Mouse (Mus musculus): ENCODE results near the gene Higd1b.

The Higd1b gene

DNA sequence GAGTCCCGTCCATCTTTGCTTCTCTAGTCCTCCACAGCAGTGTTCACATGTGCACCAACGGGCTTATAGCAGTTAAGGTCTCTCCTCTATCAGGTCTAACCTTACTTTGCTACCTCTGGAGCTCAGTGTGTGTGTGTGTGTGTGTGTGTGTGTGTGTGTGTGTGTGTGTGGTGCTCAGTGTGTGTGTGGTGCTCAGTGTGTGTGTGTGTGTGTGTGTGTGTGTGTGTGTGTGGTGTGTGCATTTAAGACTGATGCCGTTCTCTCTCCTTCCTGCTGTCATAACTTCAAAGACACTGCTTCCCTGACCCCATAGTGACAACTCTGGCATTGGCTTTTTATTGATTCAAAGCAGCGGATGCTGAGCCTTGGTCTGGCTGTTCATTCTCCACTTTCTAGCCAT lies at the start of gene Higd1b:
TSS of gene Higd1b (plus strand) at position 301 of the 400 bp plus-strand sequence.
- DNase-seq (ENCODE audit: low read depth): no peak

DNA sequence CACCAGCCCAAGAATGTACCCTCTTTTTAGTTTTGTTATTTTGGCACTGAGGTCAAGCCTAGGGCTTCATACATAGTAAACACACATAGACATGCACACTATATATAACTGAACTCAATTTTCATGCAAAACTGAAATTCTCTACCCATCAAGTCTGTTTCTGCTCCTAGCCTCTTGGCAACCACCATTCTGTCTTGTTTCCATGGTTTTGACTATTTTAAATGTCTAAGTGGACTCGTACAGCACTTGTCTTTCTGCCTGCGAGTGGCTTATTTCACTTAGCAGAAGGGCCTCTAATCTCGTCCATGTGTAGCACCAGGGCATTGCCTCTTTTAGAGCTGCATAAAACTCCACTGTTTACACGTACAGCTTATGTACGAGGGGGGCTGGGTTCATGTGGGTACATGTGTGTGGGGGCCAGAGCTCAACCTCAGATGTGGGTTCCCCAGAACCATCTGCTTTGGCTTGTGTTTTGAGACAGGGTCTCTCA lies 47.9 kb upstream of the Higd1b start:
- no peak for DNase-seq (ENCODE audit: low read depth)

DNA sequence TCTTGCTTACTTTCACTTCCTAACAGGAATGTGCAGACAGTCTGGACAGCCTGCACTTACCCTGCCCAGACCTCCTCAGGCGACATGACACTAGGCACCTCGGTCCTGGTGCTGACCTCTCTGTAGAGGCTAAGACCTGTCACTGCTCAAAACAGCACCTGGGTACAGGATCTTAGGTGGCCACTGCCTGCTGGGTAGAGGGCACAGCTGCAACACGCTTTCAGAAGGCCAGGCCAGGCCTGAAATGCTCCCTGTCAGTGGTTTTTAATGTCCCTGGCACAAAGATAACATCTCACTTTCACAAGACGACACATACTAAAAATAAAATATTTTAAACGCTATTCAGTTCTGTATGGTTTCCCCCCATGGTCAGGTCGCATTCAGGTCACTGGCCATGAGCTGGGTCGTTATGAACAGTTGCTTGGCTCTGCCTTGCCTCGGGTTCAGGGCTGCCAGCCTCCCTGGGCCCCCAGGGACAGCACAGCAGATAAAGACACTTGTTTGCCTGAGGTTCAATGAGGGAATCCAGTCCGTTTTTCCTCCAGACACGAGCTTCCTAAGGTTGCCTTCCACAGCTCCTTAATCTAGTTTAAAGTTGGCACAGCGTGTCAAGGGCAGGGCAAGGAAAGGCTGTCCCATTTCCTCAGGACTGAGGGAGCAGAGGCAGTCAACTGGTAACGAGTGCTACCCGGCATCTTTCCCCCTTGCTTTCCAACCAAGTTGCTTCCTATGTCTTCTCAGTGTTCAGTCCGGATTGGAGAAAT lies 43.8 kb upstream of the Higd1b start:
- no peak for DNase-seq (ENCODE audit: low read depth)

DNA sequence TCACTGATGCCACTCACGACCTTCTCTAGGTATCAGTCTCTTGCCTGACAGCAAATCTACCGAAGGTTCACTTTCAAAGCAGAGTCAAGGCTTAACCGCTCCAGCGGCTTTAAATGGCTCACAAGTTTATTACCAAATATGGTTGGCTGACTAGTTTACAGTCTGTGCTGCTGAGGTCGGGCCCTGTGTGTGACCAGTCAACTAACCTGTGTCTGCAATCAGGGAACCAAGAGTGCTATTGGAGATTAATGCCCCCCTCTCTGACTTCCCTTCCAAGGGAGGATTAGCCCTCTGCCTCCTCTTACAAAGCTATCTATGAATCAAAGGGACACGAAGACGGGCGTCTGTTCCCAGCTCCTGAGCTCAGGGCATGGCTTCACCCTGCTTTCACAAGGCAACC lies 41.5 kb upstream of the Higd1b start:
- no peak for DNase-seq (ENCODE audit: low read depth)

DNA sequence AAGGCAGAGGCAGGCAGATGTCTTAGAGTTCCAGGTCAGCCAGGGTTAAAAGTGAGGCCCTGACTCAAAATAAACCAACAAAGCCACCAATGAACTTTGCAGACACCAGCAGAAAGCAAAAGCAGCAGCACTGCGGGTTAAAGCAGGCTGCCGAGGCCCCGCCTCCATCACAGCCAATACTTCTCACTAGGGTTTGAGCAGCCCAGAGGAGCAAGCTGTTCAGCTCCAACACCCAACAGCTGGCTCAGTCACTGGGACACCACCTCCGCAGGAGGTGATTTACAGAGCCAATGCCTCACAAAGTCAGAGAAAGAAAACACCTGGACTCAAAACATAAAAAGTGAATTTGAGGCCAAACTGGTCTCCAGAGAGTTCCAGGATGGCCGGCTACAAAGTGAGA lies 32.2 kb upstream of the Higd1b start:
- no peak for DNase-seq (ENCODE audit: low read depth)

DNA sequence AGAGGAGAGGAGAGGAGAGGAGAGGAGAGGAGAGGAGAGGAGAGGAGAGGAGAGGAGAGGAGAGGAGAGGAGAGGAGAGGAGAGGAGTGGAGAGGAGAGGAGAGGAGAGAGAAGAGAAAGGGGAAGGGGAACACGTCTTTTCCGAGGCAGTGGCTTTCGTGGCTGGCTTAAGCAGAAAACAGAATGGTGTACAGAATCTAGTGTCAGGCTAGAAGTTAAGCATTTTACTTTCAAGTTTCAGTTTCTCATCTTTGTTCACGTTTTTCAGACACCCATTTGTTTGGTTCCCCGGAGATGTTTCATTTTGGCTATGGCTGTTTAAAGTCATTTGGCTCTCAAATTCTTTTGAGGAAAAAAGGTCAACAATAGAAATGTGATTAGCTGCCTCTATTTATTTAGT lies 27.4 kb upstream of the Higd1b start:
- DNase-seq (ENCODE audit: low read depth): no peak

DNA sequence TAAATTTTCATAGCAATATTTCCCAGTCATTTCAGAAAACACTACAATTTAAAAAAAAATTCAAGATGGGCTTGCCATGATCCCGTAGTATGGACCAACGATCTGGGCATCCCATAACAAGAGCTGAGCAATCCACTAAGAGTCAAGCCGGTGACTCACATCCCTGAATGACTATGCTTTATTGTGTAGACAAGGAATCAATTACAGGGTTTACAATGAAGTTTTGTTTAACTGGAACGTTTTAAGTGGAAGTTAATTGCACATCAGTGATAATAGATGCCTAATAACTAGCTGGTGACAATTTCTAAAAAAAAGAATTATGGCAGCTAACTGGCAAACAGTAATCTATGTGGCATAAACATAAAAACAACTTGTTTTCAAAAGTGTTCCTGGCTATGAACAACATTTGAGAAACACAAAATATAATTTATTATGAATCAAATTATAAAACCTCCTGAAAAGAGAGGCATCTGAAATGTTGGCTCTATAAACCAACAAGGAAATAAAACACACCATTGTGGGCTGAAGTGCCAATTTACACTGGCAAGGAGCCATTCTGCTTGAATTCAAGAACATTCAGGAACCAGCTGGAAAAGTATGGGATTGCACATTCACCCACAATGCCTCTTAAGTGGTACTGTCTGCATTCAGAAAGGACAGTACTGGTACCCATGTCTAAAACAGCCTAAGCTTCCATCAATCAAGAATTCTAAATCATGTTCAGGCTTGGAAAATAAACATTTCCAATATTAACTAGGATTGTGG lies 24.7 kb upstream of the Higd1b start:
- peak; percentile 59 for DNase-seq (ENCODE audit: low read depth)

DNA sequence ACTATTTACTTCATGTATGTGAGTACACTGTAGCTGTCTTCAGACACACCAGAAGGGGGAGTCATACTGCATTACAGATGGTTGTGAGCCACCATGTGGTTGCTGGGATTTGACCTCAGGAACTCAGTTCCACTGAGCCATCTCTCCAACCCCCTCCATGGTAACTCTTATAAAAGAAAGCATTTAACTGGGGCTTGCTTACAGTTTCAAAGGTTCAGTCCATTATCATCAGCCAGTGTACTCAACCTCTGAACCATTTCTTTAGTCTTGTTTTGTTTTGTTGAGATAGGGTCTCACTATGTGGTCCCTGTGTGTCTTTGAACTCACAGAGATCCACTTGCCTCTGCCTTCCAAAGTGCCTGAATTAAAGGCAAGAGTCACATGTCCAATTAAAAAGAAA lies 20.8 kb upstream of the Higd1b start:
- DNase-seq (ENCODE audit: low read depth): no peak

DNA sequence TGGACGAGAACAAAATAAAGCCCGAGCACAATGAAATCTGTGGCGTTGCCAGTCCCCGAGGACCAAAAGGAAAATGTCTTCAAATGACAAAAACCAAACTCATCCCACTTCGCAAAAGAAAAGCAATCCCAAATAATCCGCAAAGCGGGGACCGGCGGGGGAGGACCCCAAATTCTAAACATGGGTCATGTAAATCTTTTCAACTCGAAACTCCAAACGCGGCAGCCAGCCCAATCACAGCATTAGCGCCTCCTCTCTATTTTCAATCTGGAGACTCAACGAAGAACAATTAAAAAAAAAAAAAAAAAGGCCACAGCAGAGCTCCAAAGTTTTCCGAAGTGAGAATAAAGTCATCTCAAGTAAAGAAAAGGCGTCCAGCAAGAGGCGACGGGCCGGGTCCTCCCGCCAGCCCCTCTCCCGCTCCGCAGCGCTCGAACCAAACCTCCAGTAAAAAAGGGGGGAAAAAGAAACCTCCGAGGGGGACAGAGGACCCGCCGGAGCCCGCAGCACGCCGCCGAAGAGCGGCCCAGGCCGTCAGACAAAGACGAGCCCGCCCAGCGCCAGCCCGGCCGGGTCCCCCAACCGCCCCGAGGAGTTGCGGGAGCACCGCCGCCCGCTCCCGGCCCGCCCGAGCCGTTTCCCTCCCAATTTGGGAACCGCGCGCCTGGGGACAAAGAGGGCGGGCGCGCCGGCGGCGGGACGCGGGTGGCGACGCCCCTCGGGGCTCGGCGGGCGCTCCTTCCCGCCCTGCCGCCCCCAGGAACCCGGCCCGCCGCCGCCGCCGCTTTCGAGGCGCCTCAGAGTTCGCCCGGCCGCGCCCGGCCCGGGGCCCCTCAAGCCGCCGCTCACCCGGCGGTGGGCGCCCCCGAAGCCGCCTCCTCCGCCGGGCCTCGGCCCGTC lies 17.3 kb upstream of the Higd1b start:
- DNase-seq (ENCODE audit: low read depth): no peak

DNA sequence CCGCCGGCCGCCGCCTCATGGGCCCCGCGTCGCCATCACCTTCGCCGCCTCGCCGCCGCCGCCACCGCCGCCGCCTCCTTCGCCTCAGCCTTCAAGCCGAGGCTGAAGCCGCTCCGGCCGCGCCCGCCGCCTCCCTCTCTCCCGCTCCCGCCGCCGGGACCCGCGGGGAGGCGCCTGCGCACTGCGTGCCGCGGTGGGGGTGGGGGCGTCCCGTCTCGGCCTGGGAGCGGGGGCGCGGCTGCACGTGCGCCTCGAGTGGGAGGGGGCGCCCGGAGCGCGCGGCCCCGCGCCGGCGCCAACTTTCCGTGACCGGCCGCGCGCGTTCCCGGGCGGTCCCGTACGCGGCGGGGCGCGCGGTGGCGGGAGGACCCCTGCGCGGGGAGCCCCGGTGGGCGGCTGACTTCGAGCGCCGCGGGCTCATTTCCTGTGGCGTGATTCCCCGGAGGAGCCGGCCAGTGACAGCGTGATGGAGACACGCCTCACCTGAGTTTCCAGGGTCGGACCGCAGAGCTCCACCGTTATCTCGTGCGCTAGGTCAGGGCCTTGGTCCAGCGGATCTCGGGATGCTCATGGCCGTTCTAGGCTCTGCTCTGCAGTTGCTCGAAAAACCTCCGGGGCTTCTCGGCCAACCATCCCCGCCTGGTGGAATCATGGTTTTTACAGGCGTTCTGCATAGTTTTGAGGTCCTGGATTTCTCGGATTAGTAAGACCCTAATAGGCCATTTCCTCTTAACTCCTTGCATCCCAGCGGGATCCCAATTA lies 16.4 kb upstream of the Higd1b start, which contains the start of gene Gjc1:
TSS of gene Gjc1 (minus strand) at position 680 of the 762 bp plus-strand sequence.
- DNase-seq (ENCODE audit: low read depth): peak; percentile 49

DNA sequence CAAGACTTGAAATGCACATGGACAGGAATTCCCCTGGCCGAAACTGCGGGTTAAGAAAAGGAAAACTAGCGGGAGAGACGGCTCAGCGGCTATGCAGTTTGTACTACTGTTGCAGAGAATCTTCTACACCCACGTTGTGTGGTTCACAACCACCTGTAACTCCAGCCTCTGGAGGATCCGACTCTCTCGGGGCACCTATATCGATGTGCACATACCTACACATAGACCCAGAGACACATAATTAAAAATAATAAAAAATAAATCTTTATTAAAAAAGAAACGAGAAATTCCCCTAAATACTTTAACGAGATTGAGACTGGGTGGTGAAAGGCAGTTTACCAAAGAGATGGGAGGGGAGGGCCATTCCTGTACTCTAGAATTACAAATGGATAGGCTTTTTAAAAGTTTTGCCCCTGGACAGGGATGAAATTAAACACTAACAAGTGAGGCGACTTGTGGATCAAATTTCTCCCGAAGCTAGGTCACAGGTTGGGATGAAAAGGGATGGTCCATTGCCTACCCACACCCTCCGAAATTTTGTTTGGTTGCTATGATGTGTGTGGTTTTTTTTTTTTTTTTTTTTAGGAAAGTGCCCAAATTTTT lies 15.8 kb upstream of the Higd1b start:
- no peak for DNase-seq (ENCODE audit: low read depth)

DNA sequence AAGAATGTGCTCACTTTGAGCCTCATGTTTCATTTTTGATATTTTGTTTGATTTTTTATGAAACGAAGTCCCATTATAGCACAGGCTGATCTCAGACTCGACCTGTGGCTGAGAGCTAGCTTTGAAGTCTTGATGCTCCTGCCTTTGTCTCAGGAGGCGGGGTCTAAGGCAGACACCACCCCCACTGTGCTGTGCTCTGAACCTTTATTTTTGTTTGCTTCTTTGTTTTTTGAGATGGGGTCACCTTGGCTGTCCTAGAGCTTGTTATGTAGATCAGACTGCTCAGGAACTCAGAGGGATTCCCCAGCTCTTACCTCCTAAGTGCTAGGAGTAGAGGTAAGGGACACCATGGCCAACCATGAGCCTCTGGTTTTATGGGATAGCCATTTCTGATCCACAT lies 15.2 kb upstream of the Higd1b start:
- DNase-seq (ENCODE audit: low read depth): no peak

DNA sequence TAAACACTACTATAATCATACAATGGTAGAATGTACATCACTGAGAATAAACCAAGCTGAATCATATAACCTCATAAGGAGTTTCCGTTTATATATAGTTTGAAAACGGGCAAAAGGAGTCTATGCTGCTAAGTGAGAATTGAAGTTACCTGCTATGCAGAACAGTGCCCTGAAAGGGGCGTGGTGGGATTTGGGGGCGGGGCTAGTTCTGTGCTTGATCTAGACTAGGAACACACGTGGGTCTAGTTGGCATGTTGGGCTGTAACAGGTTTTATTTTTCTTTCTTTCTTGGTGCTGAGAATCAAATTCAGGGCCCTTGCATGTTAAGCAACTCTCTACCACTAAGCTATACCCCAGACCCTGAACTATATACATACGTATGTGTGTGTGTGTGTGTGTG lies 14.4 kb upstream of the Higd1b start:
- DNase-seq (ENCODE audit: low read depth): no peak

DNA sequence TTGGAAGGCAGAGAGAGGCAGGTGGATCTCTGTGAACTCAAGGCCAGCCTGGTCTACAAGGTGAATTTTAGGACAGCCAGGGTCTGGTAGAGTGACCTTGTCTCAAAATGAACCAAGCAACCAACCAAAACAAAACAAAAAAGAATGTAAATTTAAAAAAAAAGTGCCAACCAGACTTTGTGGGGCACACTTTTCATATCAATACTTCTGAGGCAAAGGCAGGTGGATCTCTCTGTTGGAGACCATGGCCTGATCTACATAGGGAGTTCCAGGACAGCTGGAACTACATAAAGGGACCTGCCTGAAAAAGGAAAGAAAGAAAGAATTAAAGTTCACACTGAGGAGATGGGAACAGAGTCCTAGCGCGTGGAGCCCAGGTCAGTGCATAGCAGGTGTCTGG lies 9.2 kb upstream of the Higd1b start:
- DNase-seq (ENCODE audit: low read depth): no peak

DNA sequence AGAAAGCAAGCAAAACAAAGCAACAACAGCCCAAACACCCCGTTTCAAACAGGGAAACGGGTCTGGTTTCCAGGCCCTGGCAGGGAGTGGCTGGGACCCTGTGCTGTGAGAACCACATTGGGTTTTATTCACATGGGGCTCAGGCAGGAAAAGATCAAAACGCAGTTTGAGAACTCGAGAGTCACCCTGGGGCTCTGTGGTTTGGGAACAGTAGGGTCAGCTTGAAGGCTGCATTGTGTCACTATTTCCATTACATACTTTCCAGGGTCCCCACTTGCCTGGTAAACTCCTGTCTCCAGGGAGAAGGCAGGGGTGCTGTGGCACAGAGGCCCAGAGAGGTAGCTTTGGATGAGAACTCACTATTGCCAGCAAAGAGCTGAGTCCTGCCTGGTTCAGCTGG lies 8.6 kb upstream of the Higd1b start:
- DNase-seq (ENCODE audit: low read depth): no peak

DNA sequence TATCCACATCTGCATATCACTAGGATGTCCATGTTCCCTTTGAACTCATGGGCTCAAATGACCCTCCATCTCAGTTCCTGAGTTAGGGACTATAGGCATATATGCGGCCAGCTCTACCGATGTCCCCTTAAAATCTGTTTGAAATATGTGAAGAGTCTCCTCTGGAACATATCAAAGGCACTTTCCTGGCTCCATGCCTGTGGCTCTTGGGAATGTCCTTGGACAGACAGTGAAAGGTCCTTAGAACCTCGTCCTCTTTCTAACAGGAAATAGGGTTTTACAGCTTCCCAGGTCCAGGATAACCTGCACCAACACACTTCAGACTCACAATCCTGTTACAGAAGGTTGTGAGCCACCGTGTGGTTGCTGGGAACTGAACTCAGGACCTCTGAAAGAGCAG lies 5.4 kb upstream of the Higd1b start:
- DNase-seq (ENCODE audit: low read depth): no peak

DNA sequence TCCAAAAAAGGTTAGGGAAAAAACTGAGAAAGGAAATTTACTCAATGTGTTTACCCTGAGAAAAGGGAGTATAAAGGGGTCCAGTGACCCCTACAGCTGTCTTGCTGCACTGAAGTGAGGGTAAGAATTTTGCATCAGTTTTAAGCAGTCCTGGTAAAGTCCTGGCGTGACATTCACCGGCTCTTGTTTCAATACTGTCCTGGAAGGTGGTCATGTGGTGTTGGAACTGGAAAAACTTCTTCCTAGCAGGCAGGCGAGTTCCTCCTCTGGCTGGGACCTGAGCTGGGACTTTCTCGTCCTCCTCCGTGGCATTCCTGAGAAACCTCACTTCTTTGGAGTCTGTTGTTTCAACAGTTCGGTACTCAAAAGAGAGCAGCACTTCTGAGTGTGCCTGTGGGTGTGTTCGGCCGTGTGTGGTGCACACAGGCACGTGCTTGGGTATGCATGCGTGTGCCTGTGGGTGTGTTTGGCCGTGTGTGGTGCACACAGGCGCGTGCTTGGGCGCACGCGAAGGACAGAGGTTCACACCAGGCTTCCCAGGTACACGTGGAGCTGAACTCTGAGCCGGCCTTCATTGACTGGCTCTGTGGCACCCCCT lies 2.9 kb upstream of the Higd1b start:
- no peak for DNase-seq (ENCODE audit: low read depth)

DNA sequence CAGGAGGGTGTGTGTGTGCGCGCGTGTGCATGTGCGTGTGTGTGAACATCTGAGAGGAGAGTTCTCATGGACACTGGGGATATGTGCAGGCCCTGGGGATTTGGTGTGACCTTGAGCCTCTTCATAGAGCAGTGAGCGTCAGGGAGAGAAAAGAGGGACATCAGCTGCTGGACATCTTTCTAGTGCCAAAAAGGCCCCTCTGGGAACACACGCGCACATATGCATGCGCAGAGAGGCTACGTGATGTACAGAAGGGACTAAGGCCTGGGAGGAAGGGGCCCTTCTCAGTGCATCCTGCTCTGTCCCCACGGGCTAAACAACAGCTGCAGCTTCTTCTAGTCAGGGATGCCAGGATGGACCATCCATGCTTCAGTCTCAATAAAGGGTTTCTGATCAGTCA lies 1.4 kb upstream of the Higd1b start:
- DNase-seq (ENCODE audit: low read depth): no peak

DNA sequence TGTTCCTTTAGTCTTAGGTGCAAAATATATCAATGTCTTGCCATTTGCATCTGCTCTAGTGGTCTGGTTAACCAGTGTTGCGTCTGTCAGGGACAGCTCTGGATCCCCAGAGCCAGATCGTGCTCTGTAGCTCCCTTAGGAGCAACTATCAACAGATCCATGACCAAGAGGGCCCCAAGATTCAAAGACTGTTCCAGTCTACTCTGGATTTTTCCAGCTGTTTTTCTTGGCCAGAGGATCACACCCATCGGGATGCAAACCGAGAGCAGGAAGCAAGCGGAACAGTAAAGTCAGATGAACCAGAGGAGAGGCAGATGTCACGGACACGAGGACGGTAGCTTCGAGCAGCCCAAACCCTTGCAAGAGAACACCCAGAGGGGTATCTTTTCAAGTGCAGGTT lies 497 bp downstream of the Higd1b start:
- DNase-seq (ENCODE audit: low read depth): no peak

DNA sequence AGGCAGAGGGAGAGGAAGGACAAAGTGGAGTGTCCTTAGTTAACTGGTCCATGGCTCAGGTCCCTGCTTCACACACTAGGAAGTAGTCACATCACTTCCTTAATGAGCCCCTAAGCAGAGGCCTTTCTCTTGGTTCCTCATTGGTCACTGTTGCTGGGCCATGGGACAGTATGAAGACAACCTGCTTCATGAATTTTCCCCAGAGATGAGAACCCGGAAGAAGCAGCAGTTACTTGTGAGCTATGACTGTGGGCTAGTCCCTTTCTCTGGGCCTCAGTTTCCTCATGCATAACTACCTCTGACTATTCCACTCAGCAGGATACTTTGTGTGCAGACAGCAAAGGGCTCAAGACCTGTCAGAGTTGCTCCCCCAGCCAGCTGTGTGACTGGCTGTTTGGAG lies 1.7 kb downstream of the Higd1b start:
- no peak for DNase-seq (ENCODE audit: low read depth)

DNA sequence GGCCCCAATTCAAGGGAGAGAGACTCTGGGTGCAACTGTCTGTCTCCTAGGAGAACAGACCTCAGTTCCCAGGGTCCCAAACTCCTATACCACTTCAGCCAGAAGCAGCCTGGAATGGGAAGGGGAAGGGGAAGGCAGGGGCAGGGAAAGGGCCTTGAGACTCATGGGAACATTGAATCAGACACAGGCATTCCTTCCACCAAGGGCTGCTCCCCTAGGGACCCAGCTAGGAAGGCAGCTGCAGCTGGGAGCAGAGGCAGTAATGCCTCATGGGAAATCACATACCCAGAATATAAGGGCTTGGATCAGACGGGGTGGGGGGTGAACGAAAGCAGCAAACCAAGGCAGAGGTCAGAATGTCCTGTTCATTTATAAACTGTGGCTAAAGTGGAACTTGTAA lies 2.5 kb downstream of the Higd1b start:
- no peak for DNase-seq (ENCODE audit: low read depth)

Measured in fibroblast of lung, adult 2 months (primary cell).